Mouse (Mus musculus) C3H10T1/2 (cell line): Measurements from ENCODE around the gene Cypt1. TPM values are rescaled to one million over a fixed set of nuclear protein-coding genes. Genes with fewer than 3 reads are reported as not detected.

Source experiments
- polyA plus RNA-seq, 2 experiments: library from polyadenylated mRNA; unstranded; fragments of >200 nt; fragmentation: generic; extraction: Trizol; gene quantifications; one replicate each; pipeline ENCODE4 v1.2.1; 2012; ENCODE audit warnings: missing spikeins in 2 of 2

The Cypt1 gene
- not detected for polyA plus RNA-seq

GRCm38 (mm10) chrX:16522569-16522968 is at the start of gene Cypt1:
Gene Cypt1, plus strand, starts transcription at chrX:16522869.

Other genes starting within 250 kb of the Cypt1 start
- 10 to 100 TPM in 1 of 2 experiments, 1 to 10 TPM in 1; 4.9 to 26.0 TPM for gene Maoa, start 96.8 kb downstream of the Cypt1 start, polyA plus RNA-seq